Mouse (Mus musculus) erythroblast, embryonic 14.5 days (primary cell): Measurements from ENCODE around the gene C130074G19Rik. TPM values are rescaled to one million over a fixed set of nuclear protein-coding genes. Genes with fewer than 3 reads are reported as not detected.

ENCODE experiments used
- H3K27me3 ChIP-seq: 2 replicates; pipeline ENCODE4 v1.6.1; 2012; ENCODE audit warnings: inconsistent platforms; ENCODE audit not compliant: control insufficient read depth
- H3K36me3 ChIP-seq: 2 replicates; pipeline ENCODE4 v1.6.1; 2012; ENCODE audit warnings: mild to moderate bottlenecking, inconsistent platforms; ENCODE audit not compliant: control insufficient read depth
- H3K4me1 ChIP-seq: 2 replicates; pipeline ENCODE4 v1.6.1; 2012; ENCODE audit warnings: inconsistent platforms; ENCODE audit not compliant: control insufficient read depth
- H3K4me3 ChIP-seq: replicated peaks from 2 replicates; pipeline ENCODE3; 2012; ENCODE audit warnings: moderate library complexity, mild to moderate bottlenecking, inconsistent platforms
- H3K9me3 ChIP-seq: 2 replicates; pipeline ENCODE4 v1.6.1; 2012; ENCODE audit warnings: low read length, inconsistent platforms, mixed read lengths; ENCODE audit not compliant: control insufficient read depth
- GATA1 ChIP-seq: IDR thresholded peaks from 2 replicates; pipeline ENCODE4 v1.6.1; 2012; ENCODE audit warnings: low read length, inconsistent platforms, mixed read lengths
- TAL1 ChIP-seq: IDR thresholded peaks from 3 replicates; pipeline ENCODE4 v1.6.1; 2012; ENCODE audit warnings: low read length, inconsistent platforms, mixed read lengths
- polyA plus RNA-seq: library from polyadenylated mRNA; stranded (reverse); fragments of >175 nt; gene quantifications from 2 replicates; pipeline ENCODE4 v1.2.3, GENCODE M21; 2012

C130074G19Rik gene
- 0.04 and 0.05 TPM in 2 replicates for polyA plus RNA-seq

- Histone ChIP-seq H3K27me3 (peaks cover 35% of the 10 kb centered on the region), H3K4me3 (peak within 1 kb of the TSS; percentile 56)
Observed at GRCm38 (mm10) chr1:184882281-184883268, at the start of gene C130074G19Rik. C130074G19Rik (minus strand) TSS chr1:184883218.

DNA sequence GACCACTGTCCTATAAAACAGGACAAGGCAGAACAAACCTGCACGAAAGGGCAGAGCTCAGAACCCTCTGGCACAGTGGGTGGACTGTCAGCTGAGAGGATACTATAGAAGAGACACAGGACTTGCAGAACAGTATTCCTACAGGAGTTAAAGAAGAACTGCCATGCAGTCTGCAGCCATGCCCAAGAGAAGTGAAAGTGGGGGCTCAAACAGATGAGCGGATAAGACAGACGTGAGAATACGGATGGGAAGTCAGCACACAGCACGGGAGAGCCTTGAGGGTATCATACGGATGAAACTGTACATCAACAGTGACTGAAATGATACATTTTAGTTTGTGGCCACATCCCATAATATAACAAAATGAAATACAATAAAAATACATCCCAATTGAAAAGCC, 48.1 kb upstream of the C130074G19Rik start:
- no peaks in the 10 kb centered on the region for H3K27me3 ChIP-seq
- peaks cover 28% of the 10 kb centered on the region for H3K4me1 ChIP-seq
- no peaks in the 10 kb centered on the region for H3K9me3 ChIP-seq
- no peak for TF ChIP-seq GATA1
- no peak overlapping the region for H3K4me3 ChIP-seq
- H3K36me3 ChIP-seq = no peaks in the 10 kb centered on the region

More at GRCm38 (mm10) chr1:184882281-184883268, at the start of gene C130074G19Rik:
- H3K9me3 ChIP-seq = no peaks in the 10 kb centered on the region
- TF ChIP-seq TAL1 = no peak
- no peak for TF ChIP-seq GATA1
- H3K4me1 ChIP-seq = no peaks in the 10 kb centered on the region
- no peaks in the 10 kb centered on the region; the same call in 1 of the 2 replicates for H3K36me3 ChIP-seq

- H3K4me1 ChIP-seq = peaks cover 20% of the 10 kb centered on the region
- H3K27me3 ChIP-seq = no peaks in the 10 kb centered on the region
- no peak overlapping the region for H3K4me3 ChIP-seq
- TF ChIP-seq TAL1 (no peak), GATA1 (no peak)
- no peaks in the 10 kb centered on the region for H3K36me3 ChIP-seq
- no peaks in the 10 kb centered on the region for H3K9me3 ChIP-seq
Observed at GRCm38 (mm10) chr1:184928382-184928781, 45.4 kb upstream of the C130074G19Rik start.

GRCm38 (mm10) chr1:184927911-184928310, 44.9 kb upstream of the C130074G19Rik start:
- Histone ChIP-seq H3K4me3 (no peak overlapping the region), H3K36me3 (no peaks in the 10 kb centered on the region), H3K4me1 (peaks cover 20% of the 10 kb centered on the region), H3K9me3 (no peaks in the 10 kb centered on the region), H3K27me3 (no peaks in the 10 kb centered on the region)
- TF ChIP-seq GATA1 = no peak
- no peak for TF ChIP-seq TAL1

GRCm38 (mm10) chr1:184922824-184923223, 39.8 kb upstream of the C130074G19Rik start:
- Histone ChIP-seq H3K4me1 (peaks cover 6% of the 10 kb centered on the region), H3K9me3 (no peaks in the 10 kb centered on the region), H3K27me3 (no peaks in the 10 kb centered on the region), H3K4me3 (no peak overlapping the region), H3K36me3 (no peaks in the 10 kb centered on the region)
- no peak for TF ChIP-seq TAL1
- TF ChIP-seq GATA1 = no peak

- Histone ChIP-seq H3K4me3 (no peak overlapping the region), H3K4me1 (no peaks in the 10 kb centered on the region), H3K27me3 (no peaks in the 10 kb centered on the region), H3K9me3 (no peaks in the 10 kb centered on the region), H3K36me3 (no peaks in the 10 kb centered on the region)
- TF ChIP-seq TAL1 (no peak), GATA1 (no peak)
Observed at GRCm38 (mm10) chr1:184920057-184920456, 37.0 kb upstream of the C130074G19Rik start.

GRCm38 (mm10) chr1:184918227-184918888, 35.3 kb upstream of the C130074G19Rik start:
- Histone ChIP-seq H3K4me1 (no peaks in the 10 kb centered on the region), H3K9me3 (no peaks in the 10 kb centered on the region)
- TF ChIP-seq TAL1 (no peak), GATA1 (no peak)

GRCm38 (mm10) chr1:184912336-184912735, 29.3 kb upstream of the C130074G19Rik start:
- H3K4me3 ChIP-seq = no peak overlapping the region
- no peaks in the 10 kb centered on the region for H3K9me3 ChIP-seq
- no peaks in the 10 kb centered on the region for H3K4me1 ChIP-seq
- no peaks in the 10 kb centered on the region for H3K36me3 ChIP-seq
- TF ChIP-seq TAL1 = no peak
- TF ChIP-seq GATA1 = no peak
- H3K27me3 ChIP-seq = no peaks in the 10 kb centered on the region

More at GRCm38 (mm10) chr1:184918227-184918888, 35.3 kb upstream of the C130074G19Rik start:
- H3K27me3 ChIP-seq = no peaks in the 10 kb centered on the region
- H3K36me3 ChIP-seq = no peaks in the 10 kb centered on the region
- H3K4me3 ChIP-seq = no peak overlapping the region

- H3K36me3 ChIP-seq = no peaks in the 10 kb centered on the region
- no peak for TF ChIP-seq TAL1
- TF ChIP-seq GATA1 = no peak
Observed at GRCm38 (mm10) chr1:184911861-184912260, 28.8 kb upstream of the C130074G19Rik start.

More at GRCm38 (mm10) chr1:184911861-184912260, 28.8 kb upstream of the C130074G19Rik start:
- Histone ChIP-seq H3K4me1 (no peaks in the 10 kb centered on the region), H3K27me3 (no peaks in the 10 kb centered on the region), H3K4me3 (no peak overlapping the region), H3K9me3 (no peaks in the 10 kb centered on the region)
